Mouse (Mus musculus) neural tube, embryonic 15.5 days (tissue): ENCODE results near the gene Gm11444. TPM values are rescaled to one million over a fixed set of nuclear protein-coding genes. Genes with fewer than 3 reads are reported as not detected.

ENCODE experiments used
- ATAC-seq: fragments of 200-750 bp; cut with Nextera tagmentation; 2 replicates; pipeline ENCODE4 v1.8.0; 2017; ENCODE audit warnings: mild to moderate bottlenecking, moderate TSS enrichment, moderate library complexity; ENCODE audit not compliant: low FRiP score
- H3K27ac ChIP-seq: fragments of 300-500 bp; sonication (generic); replicated peaks from 2 replicates; pipeline ENCODE4 v1.5.1; 2015; ENCODE audit warnings: mild to moderate bottlenecking, inconsistent platforms
- H3K27me3 ChIP-seq: fragments of 300-500 bp; sonication (generic); replicated peaks from 2 replicates; pipeline ENCODE4 v1.6.1; 2015; ENCODE audit warnings: inconsistent platforms
- H3K36me3 ChIP-seq: fragments of 300-500 bp; sonication (generic); 2 replicates; pipeline ENCODE4 v1.6.1; 2015; ENCODE audit warnings: inconsistent platforms
- H3K4me1 ChIP-seq: fragments of 300-500 bp; sonication (generic); 2 replicates; pipeline ENCODE4 v1.6.1; 2015; ENCODE audit warnings: inconsistent platforms
- H3K4me2 ChIP-seq: fragments of 300-500 bp; sonication (generic); 2 replicates; pipeline ENCODE4 v1.6.1; 2015; ENCODE audit warnings: inconsistent platforms, mild to moderate bottlenecking, moderate library complexity
- H3K4me3 ChIP-seq: fragments of 300-500 bp; sonication (generic); replicated peaks from 2 replicates; pipeline ENCODE4 v1.5.1; 2015; ENCODE audit warnings: mild to moderate bottlenecking, inconsistent platforms
- H3K9ac ChIP-seq: fragments of 300-500 bp; sonication (generic); replicated peaks from 2 replicates; pipeline ENCODE4 v1.6.1; 2015; ENCODE audit warnings: mild to moderate bottlenecking, inconsistent platforms
- H3K9me3 ChIP-seq: fragments of 300-500 bp; sonication (generic); replicated peaks from 2 replicates; pipeline ENCODE4 v1.6.1; 2016; ENCODE audit warnings: inconsistent platforms
- WGBS: fragments of 180-500 bp; shearing (Covaris S2); methylation state at CpG from one replicate; pipeline ENCODE4 v1.1.7; 2015; ENCODE audit warnings: mixed read lengths; 5-methylcytosine and 5-hydroxymethylcytosine counted together
- polyA plus RNA-seq: library from polyadenylated mRNA; unstranded; fragments of >200 nt; fragmentation: Nextera tagmentation; extraction: Ambion mirVana; gene quantifications from 2 replicates; pipeline ENCODE4 v1.2.1, GENCODE M21; 2015

Gm11444 gene
- polyA plus RNA-seq, 1 experiment from 2014 or later, result not detected

- no peaks in the 10 kb centered on the region for H3K36me3 ChIP-seq
- WGBS, result 97% methylated on average over 4 of the region's 4 CpGs
- H3K9ac ChIP-seq, result no peak overlapping the region
- no peak overlapping the region for H3K27ac ChIP-seq
- no peak overlapping the region for H3K4me2 ChIP-seq
- peaks cover 52% of the 10 kb centered on the region for H3K27me3 ChIP-seq
- no peak overlapping the region for H3K4me3 ChIP-seq
- H3K4me1 ChIP-seq, result no peaks in the 10 kb centered on the region
- no peak for ATAC-seq
- H3K9me3 ChIP-seq, result no peaks in the 10 kb centered on the region
These were observed 26.3 kb downstream of the Gm11444 start for GRCm38 (mm10) chr11:85823794-85824193.

DNA sequence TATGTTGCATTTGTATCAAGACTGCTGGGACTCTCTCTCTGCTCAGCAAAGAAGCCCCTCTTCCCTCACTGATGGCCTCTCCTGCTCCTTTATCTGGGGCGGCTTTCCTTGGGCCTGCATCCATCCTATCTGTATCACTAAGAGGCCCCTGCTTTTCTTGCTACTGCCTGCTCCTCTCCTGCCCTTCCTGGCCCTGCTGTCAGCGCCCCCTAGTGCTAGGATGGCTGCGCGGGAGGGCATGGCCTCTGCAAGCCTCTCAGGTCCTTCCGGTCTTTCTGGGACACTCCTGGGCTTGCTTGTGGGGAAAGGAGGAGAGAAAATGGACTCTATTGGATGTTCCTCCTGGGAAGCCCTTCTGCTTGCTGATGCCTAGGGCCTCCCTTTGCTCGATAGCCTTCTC lies 27.0 kb downstream of the Gm11444 start:
- Histone ChIP-seq H3K27ac (no peak overlapping the region), H3K36me3 (no peaks in the 10 kb centered on the region), H3K9me3 (no peaks in the 10 kb centered on the region), H3K4me3 (no peak overlapping the region), H3K4me1 (no peaks in the 10 kb centered on the region), H3K27me3 (peaks cover 46% of the 10 kb centered on the region), H3K4me2 (no peak overlapping the region), H3K9ac (no peak overlapping the region)
- WGBS, result 14% methylated on average over 6 of the region's 6 CpGs
- ATAC-seq, result no peak

DNA sequence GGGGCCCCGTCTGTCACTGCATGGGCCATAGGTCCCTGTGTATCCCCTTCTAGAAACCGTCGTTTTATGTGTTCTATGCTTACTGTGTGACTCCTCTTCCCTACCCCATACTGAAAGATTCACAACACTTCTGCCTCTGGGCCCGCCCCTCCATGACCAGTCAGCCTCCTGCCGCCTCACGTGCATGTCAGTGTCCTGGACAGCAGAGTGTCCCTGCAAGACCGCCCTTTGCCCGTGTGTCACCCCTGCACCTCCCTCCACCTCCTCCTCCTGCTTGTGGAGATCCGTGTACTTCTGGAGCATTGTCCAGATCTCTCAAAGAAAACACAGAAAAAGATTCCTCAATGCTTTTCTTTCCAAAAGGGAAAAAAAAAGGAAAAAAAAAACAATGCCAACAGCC lies 28.5 kb downstream of the Gm11444 start:
- ATAC-seq, result no peak
- Histone ChIP-seq H3K27ac (no peak overlapping the region), H3K4me2 (no peak overlapping the region), H3K36me3 (no peaks in the 10 kb centered on the region), H3K9ac (no peak overlapping the region), H3K4me3 (no peak overlapping the region), H3K27me3 (peaks cover 32% of the 10 kb centered on the region), H3K9me3 (no peaks in the 10 kb centered on the region), H3K4me1 (no peaks in the 10 kb centered on the region)
- 75% methylated on average over 9 of the region's 9 CpGs for WGBS

- no peak for ATAC-seq
- WGBS, result 91% methylated on average over 3 of the region's 3 CpGs
- Histone ChIP-seq H3K9ac (no peak overlapping the region), H3K27ac (no peak overlapping the region), H3K4me1 (no peaks in the 10 kb centered on the region), H3K4me3 (no peak overlapping the region), H3K27me3 (peaks cover 25% of the 10 kb centered on the region), H3K9me3 (no peaks in the 10 kb centered on the region), H3K36me3 (no peaks in the 10 kb centered on the region), H3K4me2 (no peak overlapping the region)
These were observed 29.2 kb downstream of the Gm11444 start for GRCm38 (mm10) chr11:85820959-85821358.

DNA sequence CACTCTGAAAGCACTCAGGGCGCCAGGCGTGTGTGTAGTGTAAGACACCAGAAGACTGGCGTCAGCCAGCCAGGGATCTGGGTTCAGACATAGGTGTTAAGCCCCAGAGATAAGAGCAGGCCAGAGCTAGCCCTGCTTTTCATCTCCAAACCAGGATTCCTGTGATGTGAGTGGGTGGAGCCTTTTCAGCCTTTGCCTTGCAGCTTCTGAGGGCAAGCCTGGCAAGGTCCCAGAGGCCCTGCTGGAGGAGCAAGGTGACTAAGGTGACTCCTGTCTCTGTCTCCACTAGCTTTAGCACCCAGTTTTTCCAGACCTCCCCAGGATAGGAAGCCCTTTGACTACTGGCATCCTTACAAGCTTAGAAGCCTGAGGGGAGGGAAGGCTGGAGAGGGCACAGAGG lies 31.7 kb downstream of the Gm11444 start:
- Histone ChIP-seq H3K4me3 (no peak overlapping the region), H3K4me1 (peaks cover 9% of the 10 kb centered on the region; the same call in 1 of the 2 replicates), H3K36me3 (no peaks in the 10 kb centered on the region), H3K27me3 (no peaks in the 10 kb centered on the region; the same call in 1 of the 2 replicates), H3K4me2 (no peak overlapping the region), H3K9me3 (no peaks in the 10 kb centered on the region), H3K9ac (no peak overlapping the region), H3K27ac (no peak overlapping the region)
- no peak for ATAC-seq
- 89% methylated on average over 3 of the region's 3 CpGs for WGBS

DNA sequence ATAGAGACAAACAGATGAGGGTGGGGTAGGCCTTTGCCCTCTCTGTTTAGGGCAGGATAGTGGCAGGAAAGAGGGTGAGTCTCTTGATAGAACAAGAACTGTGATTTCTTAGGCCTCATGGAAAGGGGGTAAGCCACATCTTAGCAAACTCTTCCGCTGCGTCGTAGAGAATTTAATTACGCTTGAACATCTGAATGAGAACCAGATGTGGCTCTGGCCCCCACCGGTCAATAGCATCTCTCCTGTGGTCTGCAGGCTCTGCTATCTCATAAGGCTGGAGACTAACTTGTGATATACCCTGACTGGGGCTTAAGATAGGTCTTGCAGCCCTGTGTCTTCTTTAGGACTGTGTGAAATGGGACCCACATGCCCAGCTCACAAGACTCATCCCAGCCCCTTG lies 33.7 kb downstream of the Gm11444 start:
- Histone ChIP-seq H3K27me3 (no peaks in the 10 kb centered on the region), H3K4me3 (no peak overlapping the region), H3K9me3 (no peaks in the 10 kb centered on the region), H3K36me3 (no peaks in the 10 kb centered on the region), H3K4me2 (no peak overlapping the region), H3K9ac (no peak overlapping the region), H3K4me1 (peaks cover 9% of the 10 kb centered on the region; the same call in 1 of the 2 replicates), H3K27ac (no peak overlapping the region)
- WGBS, result 82% methylated on average over 5 of the region's 5 CpGs
- no peak for ATAC-seq

DNA sequence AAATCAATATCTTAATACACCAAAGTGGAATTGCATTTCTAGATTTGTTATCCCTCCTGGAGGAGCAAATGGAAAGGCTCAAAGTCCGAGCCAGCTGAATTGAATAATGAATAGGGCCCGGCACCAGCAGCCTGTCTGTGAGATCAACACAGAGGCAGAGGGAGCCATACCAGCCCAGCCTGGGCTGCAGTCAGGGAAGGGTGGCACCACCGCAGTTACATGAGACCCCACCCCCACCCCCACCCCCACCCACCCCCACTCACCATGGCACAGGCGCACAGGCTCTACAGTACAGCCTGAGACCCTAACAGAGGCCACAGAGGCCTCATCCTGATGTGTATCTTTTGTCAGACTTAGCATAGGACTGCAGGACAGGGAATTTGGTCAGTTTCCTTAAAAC lies 35.5 kb downstream of the Gm11444 start:
- no peaks in the 10 kb centered on the region for H3K9me3 ChIP-seq
- H3K4me3 ChIP-seq, result no peak overlapping the region
- WGBS, result 23% methylated on average over 4 of the region's 4 CpGs
- H3K27me3 ChIP-seq, result no peaks in the 10 kb centered on the region
- no peak overlapping the region for H3K9ac ChIP-seq
- ATAC-seq, result no peak
- H3K27ac ChIP-seq, result no peak overlapping the region
- peaks cover 9% of the 10 kb centered on the region; the same call in 1 of the 2 replicates for H3K4me1 ChIP-seq
- H3K4me2 ChIP-seq, result no peak overlapping the region
- no peaks in the 10 kb centered on the region for H3K36me3 ChIP-seq

GRCm38 (mm10) chr11:85812201-85812966 lies 37.7 kb downstream of the Gm11444 start:
- 89% methylated on average over 12 of the region's 12 CpGs for WGBS
- no peak overlapping the region for H3K4me2 ChIP-seq
- no peak overlapping the region for H3K4me3 ChIP-seq
- H3K4me1 ChIP-seq, result peaks cover 9% of the 10 kb centered on the region; the same call in 1 of the 2 replicates
- H3K36me3 ChIP-seq, result no peaks in the 10 kb centered on the region
- ATAC-seq, result no peak
- H3K9ac ChIP-seq, result no peak overlapping the region
- H3K9me3 ChIP-seq, result no peaks in the 10 kb centered on the region
- no peak overlapping the region for H3K27ac ChIP-seq
- H3K27me3 ChIP-seq, result no peaks in the 10 kb centered on the region

DNA sequence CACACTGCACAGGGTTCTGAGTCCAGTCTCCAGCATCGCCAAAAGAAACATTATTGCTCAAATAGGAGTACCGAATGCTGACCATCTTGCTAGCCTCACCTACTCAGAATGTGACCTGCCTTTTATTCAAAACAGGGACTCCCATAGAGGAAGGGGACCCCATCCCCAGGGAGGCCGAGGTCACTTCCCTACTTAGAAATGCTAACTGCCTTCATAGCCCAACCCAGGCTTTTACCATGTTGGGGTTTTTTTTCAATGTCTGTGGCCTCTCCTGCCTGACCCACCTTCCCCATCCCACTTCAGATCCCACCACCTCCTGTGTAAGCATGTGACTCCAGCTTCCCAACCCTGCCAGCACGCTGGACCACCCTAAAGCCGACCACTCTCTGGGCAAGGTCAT lies 38.5 kb downstream of the Gm11444 start:
- Histone ChIP-seq H3K4me2 (no peak overlapping the region), H3K27ac (no peak overlapping the region), H3K9ac (no peak overlapping the region), H3K27me3 (no peaks in the 10 kb centered on the region), H3K9me3 (no peaks in the 10 kb centered on the region), H3K4me3 (no peak overlapping the region), H3K4me1 (peaks cover 9% of the 10 kb centered on the region; the same call in 1 of the 2 replicates), H3K36me3 (no peaks in the 10 kb centered on the region)
- ATAC-seq, result no peak
- 92% methylated on average over 5 of the region's 5 CpGs for WGBS

DNA sequence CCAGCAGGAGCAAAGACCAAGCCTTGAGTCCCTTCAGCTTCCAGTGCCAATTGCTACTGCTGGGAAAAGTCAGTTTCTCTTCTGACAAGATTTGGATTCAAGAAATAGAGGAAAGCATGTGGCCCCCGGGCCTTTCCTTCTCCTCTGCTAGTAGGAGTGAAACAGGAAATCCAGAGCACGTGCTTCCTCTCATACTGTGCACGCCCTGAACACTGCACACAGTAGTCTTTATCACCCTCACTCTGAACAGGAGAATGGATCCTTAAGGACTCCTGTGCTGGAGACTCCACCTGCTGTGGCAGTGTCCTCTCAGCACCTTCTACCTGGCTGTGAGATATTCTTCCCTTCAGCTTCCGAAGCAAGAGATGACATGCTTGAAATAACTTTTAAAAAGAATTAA lies 38.9 kb downstream of the Gm11444 start:
- no peaks in the 10 kb centered on the region for H3K36me3 ChIP-seq
- H3K9ac ChIP-seq, result no peak overlapping the region
- H3K4me3 ChIP-seq, result no peak overlapping the region
- no peaks in the 10 kb centered on the region for H3K9me3 ChIP-seq
- H3K27ac ChIP-seq, result no peak overlapping the region
- 84% methylated on average over 4 of the region's 4 CpGs for WGBS
- H3K4me2 ChIP-seq, result no peak overlapping the region
- no peaks in the 10 kb centered on the region for H3K27me3 ChIP-seq
- peaks cover 9% of the 10 kb centered on the region; the same call in 1 of the 2 replicates for H3K4me1 ChIP-seq
- no peak for ATAC-seq

GRCm38 (mm10) chr11:85807353-85807752 lies 42.8 kb downstream of the Gm11444 start:
- no peaks in the 10 kb centered on the region for H3K4me1 ChIP-seq
- H3K27ac ChIP-seq, result no peak overlapping the region
- H3K9me3 ChIP-seq, result no peaks in the 10 kb centered on the region
- no peaks in the 10 kb centered on the region for H3K27me3 ChIP-seq
- no peak overlapping the region for H3K9ac ChIP-seq
- ATAC-seq, result no peak
- H3K4me2 ChIP-seq, result no peak overlapping the region
- H3K4me3 ChIP-seq, result no peak overlapping the region
- H3K36me3 ChIP-seq, result no peaks in the 10 kb centered on the region
- 87% methylated on average over 11 of the region's 11 CpGs for WGBS

DNA sequence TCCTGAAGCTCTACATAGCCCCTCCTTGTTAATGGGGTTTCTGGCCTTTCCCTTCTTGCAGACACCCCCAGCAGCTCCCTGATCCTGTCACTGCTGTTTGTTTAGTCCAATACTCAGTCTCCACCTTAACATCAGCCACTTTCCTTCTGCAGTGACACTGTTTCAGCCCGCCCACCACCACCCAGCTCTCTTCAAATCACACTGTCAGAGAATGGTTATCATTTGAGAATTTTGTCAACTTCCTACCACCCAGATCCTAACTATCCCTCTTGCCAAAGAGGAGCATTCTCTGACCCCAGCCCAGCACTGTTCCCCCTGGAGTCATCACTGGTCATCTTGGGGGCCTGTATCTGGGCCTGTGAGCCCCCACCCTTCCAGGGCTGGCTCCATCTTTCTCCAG lies 44.4 kb downstream of the Gm11444 start:
- no peak overlapping the region for H3K27ac ChIP-seq
- H3K4me3 ChIP-seq, result no peak overlapping the region
- H3K9ac ChIP-seq, result no peak overlapping the region
- ATAC-seq, result no peak
- no peaks in the 10 kb centered on the region for H3K4me1 ChIP-seq
- no peaks in the 10 kb centered on the region for H3K36me3 ChIP-seq
- WGBS, result 86% methylated on average over 1 of the region's 1 CpGs
- no peaks in the 10 kb centered on the region for H3K27me3 ChIP-seq
- no peak overlapping the region for H3K4me2 ChIP-seq
- H3K9me3 ChIP-seq, result no peaks in the 10 kb centered on the region
